Mouse (Mus musculus) forebrain, embryonic 16.5 days (tissue): Measurements from ENCODE around the gene Qrfpr. TPM values are rescaled to one million over a fixed set of nuclear protein-coding genes. Genes with fewer than 3 reads are reported as not detected.
A peak's percentile ranks its signal among the peaks of the same experiment; 100 is the strongest.

ENCODE experiments used
- ATAC-seq: fragments of 200-750 bp; cut with Nextera tagmentation; 2 replicates; pipeline ENCODE4 v1.8.0; 2017; ENCODE audit warnings: mild to moderate bottlenecking, moderate library complexity
- H3K27ac ChIP-seq: fragments of 300-500 bp; sonication (generic); 2 replicates; pipeline ENCODE4 v1.5.1; 2014; ENCODE audit warnings: low read length, control low read depth
- H3K27me3 ChIP-seq: fragments of 300-500 bp; sonication (generic); replicated peaks from 2 replicates; pipeline ENCODE4 v1.6.1; 2014; ENCODE audit warnings: low read length; ENCODE audit not compliant: control insufficient read depth, insufficient read depth
- H3K36me3 ChIP-seq: fragments of 300-500 bp; sonication (generic); 2 replicates; pipeline ENCODE4 v1.6.1; 2014; ENCODE audit not compliant: control insufficient read depth, insufficient read depth
- H3K4me1 ChIP-seq: fragments of 300-500 bp; sonication (generic); replicated peaks from 2 replicates; pipeline ENCODE4 v1.6.1; 2014; ENCODE audit warnings: low read length; ENCODE audit not compliant: control insufficient read depth, insufficient read depth
- H3K4me2 ChIP-seq: fragments of 300-500 bp; sonication (generic); 2 replicates; pipeline ENCODE4 v1.6.1; 2014; ENCODE audit warnings: mild to moderate bottlenecking, low read length, control low read depth
- H3K4me3 ChIP-seq: fragments of 300-500 bp; sonication (generic); replicated peaks from 2 replicates; pipeline ENCODE4 v1.5.1; 2014; ENCODE audit warnings: mild to moderate bottlenecking, low read length, control low read depth
- H3K9ac ChIP-seq: fragments of 300-500 bp; sonication (generic); replicated peaks from 2 replicates; pipeline ENCODE4 v1.6.1; 2014; ENCODE audit warnings: low read depth, low read length, control low read depth
- H3K9me3 ChIP-seq: fragments of 300-500 bp; sonication (generic); 2 replicates; pipeline ENCODE4 v1.6.1; 2016; ENCODE audit warnings: low read length; ENCODE audit not compliant: control insufficient read depth
- WGBS: fragments of 180-500 bp; shearing (Covaris S2); extraction: QIAGEN DNeasy Blood & Tissue Kit; methylation state at CpG from one replicate; pipeline ENCODE4 v1.1.7; 2014; 5-methylcytosine and 5-hydroxymethylcytosine counted together
- polyA plus RNA-seq: library from polyadenylated mRNA; unstranded; fragments of >200 nt; fragmentation: Nextera tagmentation; extraction: Ambion mirVana; gene quantifications from 2 replicates; pipeline ENCODE4 v1.2.1, GENCODE M21; 2015

The Qrfpr gene
- polyA plus RNA-seq, 1 experiment from 2014 or later = 2.2 TPM

DNA sequence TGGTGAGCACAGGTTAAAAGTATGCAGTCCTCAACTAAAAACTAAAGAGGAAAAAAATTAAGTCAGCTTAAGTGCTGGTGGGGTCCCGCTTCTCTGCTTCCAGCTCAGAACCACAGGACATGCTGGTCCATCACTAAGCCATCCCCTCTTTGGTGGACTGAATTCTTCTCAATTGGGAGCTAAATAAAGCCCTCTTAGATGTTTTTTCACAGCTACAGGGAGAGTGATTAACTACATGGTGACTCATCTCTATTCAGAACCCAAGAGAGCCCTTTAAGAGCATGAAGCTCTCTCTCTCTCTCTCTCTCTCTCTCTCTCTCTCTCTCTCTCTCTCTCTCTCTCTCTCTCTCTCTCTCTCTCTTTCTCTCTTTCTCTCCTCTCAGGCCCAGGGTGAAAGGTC is 50.8 kb downstream of the Qrfpr start:
- 100% methylated on average over 1 of the region's 1 CpGs for WGBS
- no peak overlapping the region for H3K4me3 ChIP-seq

DNA sequence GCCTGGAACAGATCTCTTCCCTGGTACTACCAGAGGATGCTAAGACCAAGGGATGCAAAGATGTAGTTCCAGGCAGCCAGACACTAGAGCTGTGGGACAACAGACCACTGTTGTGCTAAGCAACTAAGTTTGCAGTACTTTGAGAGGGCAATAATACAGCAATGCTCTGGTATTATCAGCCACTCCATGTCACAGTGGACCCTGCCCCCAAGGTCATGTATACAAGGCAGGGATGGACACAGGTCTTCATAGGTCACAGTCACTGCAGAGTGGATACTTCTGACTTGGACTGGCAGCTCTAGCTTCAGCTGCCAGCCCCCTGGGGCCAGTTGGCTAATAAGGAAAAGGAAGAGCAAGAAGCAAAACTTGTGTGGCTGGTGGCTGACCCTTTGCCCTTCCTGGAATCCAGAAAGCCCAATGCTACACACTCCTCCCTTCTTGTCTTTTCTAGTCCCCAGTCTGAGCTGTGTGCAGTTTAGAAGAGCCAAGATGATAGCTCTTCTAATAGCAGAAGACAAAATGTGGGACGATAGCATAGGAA is 51.4 kb downstream of the Qrfpr start:
- ATAC-seq = no peak
- H3K9me3 ChIP-seq = no peaks in the 10 kb centered on the region
- no peaks in the 10 kb centered on the region for H3K27me3 ChIP-seq
- WGBS = 91% methylated on average over 1 of the region's 1 CpGs
- no peaks in the 10 kb centered on the region for H3K4me1 ChIP-seq
- H3K27ac ChIP-seq = no peak overlapping the region
- H3K36me3 ChIP-seq = peaks cover 19% of the 10 kb centered on the region
- no peak overlapping the region for H3K4me3 ChIP-seq
- H3K9ac ChIP-seq = no peak overlapping the region
- H3K4me2 ChIP-seq = no peak overlapping the region

More for the DNA sequence above, 50.8 kb downstream of the Qrfpr start:
- H3K27me3 ChIP-seq = no peaks in the 10 kb centered on the region
- no peak overlapping the region for H3K9ac ChIP-seq
- H3K36me3 ChIP-seq = peaks cover 13% of the 10 kb centered on the region; the same call in 1 of the 2 replicates
- no peaks in the 10 kb centered on the region for H3K9me3 ChIP-seq
- ATAC-seq = no peak
- no peaks in the 10 kb centered on the region for H3K4me1 ChIP-seq
- H3K27ac ChIP-seq = no peak overlapping the region
- H3K4me2 ChIP-seq = no peak overlapping the region

DNA sequence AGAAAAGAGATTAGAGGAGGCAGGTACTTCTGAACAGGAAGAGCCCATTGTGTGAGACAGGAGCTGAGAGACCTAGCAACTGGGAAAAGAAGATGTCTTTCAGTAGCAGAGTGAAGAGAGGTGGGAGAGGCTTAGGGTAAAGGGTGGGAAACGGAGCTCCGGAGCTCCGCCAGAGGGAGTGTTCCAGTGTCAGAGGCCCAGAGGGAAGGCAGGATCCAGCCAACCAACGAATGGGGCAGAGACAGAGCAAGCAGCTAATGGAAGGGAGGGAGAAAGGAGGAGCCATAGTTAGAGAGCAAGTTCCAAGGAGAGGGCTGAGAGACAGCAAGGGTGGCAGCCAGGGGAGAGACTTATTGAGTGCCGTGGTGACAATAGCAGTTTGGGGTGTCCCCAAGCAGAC is 66.8 kb downstream of the Qrfpr start:
- no peak overlapping the region for H3K9ac ChIP-seq
- no peaks in the 10 kb centered on the region for H3K27me3 ChIP-seq
- H3K4me1 ChIP-seq = peaks cover 30% of the 10 kb centered on the region
- peaks cover 7% of the 10 kb centered on the region; the same call in 1 of the 2 replicates for H3K9me3 ChIP-seq
- H3K27ac ChIP-seq = no peak overlapping the region
- no peak for ATAC-seq
- peaks cover 11% of the 10 kb centered on the region for H3K36me3 ChIP-seq
- no peak overlapping the region for H3K4me2 ChIP-seq
- no peak overlapping the region for H3K4me3 ChIP-seq
- 21% methylated on average over 5 of the region's 5 CpGs for WGBS

- Histone ChIP-seq H3K9ac (peak within 1 kb of the TSS; percentile 97), H3K4me3 (peak within 1 kb of the TSS; percentile 95), H3K27me3 (no peaks in the 10 kb centered on the region), H3K27ac (peak within 1 kb of the TSS; percentile 92), H3K4me1 (peaks cover 30% of the 10 kb centered on the region), H3K9me3 (no peaks in the 10 kb centered on the region), H3K4me2 (peak within 1 kb of the TSS; percentile 71), H3K36me3 (no peaks in the 10 kb centered on the region)
- WGBS = 0% methylated on average over 54 of the region's 54 CpGs
- ATAC-seq = peak; percentile 100
Observed at GRCm38 (mm10) chr3:36150934-36151686, 71.0 kb downstream of the Qrfpr start, which contains the start of gene D3Ertd254e. Gene D3Ertd254e (plus strand): TSS chr3:36151017.

DNA sequence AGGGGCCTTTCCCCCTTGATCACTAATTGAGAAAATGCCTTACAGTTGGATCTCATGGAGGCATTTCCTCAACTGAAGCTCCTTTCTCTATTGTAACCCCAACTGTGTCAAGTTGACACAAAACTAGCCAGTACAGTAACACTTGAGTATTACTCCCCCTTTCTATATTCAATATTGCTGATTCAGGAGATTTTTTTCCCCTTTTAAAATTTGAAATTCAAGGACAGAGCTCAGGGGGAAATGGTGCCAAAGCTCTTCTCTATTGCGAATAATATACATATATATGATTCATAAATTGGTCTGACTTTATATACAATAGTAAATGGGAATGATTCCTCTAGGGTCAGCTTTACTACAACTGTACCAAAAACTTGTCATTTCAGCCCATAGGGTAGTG is 71.6 kb downstream of the Qrfpr start:
- no peak overlapping the region for H3K27ac ChIP-seq
- H3K36me3 ChIP-seq = no peaks in the 10 kb centered on the region
- H3K9ac ChIP-seq = no peak overlapping the region
- ATAC-seq = no peak
- peak overlapping the region; percentile 95 for H3K4me3 ChIP-seq
- peaks cover 29% of the 10 kb centered on the region for H3K4me1 ChIP-seq
- H3K9me3 ChIP-seq = no peaks in the 10 kb centered on the region
- H3K4me2 ChIP-seq = peak overlapping the region; percentile 71
- WGBS = 7% methylated on average over 1 of the region's 1 CpGs
- no peaks in the 10 kb centered on the region for H3K27me3 ChIP-seq

GRCm38 (mm10) chr3:36138996-36139395 is 83.1 kb downstream of the Qrfpr start:
- Histone ChIP-seq H3K27me3 (no peaks in the 10 kb centered on the region), H3K36me3 (no peaks in the 10 kb centered on the region), H3K9me3 (no peaks in the 10 kb centered on the region), H3K9ac (no peak overlapping the region), H3K4me2 (no peak overlapping the region), H3K4me3 (no peak overlapping the region), H3K4me1 (no peaks in the 10 kb centered on the region), H3K27ac (no peak overlapping the region)
- ATAC-seq = no peak

GRCm38 (mm10) chr3:36138171-36138660 is 83.9 kb downstream of the Qrfpr start:
- Histone ChIP-seq H3K27ac (no peak overlapping the region), H3K4me2 (no peak overlapping the region), H3K9ac (no peak overlapping the region), H3K4me1 (no peaks in the 10 kb centered on the region), H3K27me3 (no peaks in the 10 kb centered on the region), H3K36me3 (no peaks in the 10 kb centered on the region), H3K4me3 (no peak overlapping the region), H3K9me3 (no peaks in the 10 kb centered on the region)
- no peak for ATAC-seq
- 76% methylated on average over 1 of the region's 1 CpGs for WGBS

GRCm38 (mm10) chr3:36137560-36137959 is 84.6 kb downstream of the Qrfpr start:
- WGBS = 38% methylated on average over 2 of the region's 2 CpGs
- H3K9me3 ChIP-seq = no peaks in the 10 kb centered on the region
- no peaks in the 10 kb centered on the region for H3K4me1 ChIP-seq
- no peak overlapping the region for H3K4me3 ChIP-seq
- ATAC-seq = no peak
- no peaks in the 10 kb centered on the region for H3K36me3 ChIP-seq
- no peak overlapping the region for H3K4me2 ChIP-seq
- H3K27me3 ChIP-seq = no peaks in the 10 kb centered on the region
- no peak overlapping the region for H3K27ac ChIP-seq
- no peak overlapping the region for H3K9ac ChIP-seq

DNA sequence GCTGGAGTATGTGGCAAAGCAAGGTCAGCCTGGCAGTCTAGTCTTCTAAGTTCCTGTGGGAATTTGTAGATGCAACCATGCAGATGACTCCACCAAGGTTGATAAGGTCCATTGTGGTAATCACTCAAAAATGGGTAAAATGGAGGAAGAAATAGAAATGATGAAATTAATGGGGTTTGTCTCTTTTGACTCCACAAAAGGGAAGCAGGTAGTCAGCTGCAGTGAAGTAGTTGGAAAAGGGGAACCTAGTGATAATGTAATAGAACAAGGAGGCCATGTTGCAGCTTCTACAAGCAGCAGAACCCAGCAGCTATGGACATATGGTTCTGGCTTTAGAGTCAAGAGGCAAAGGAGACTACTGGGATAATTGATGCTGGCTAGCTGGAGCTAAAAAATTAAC is 86.0 kb downstream of the Qrfpr start:
- no peak overlapping the region for H3K9ac ChIP-seq
- no peak overlapping the region for H3K4me3 ChIP-seq
- ATAC-seq = no peak

More for the DNA sequence above, 86.0 kb downstream of the Qrfpr start:
- Histone ChIP-seq H3K4me2 (no peak overlapping the region), H3K27ac (no peak overlapping the region), H3K4me1 (no peaks in the 10 kb centered on the region), H3K9me3 (no peaks in the 10 kb centered on the region), H3K36me3 (no peaks in the 10 kb centered on the region), H3K27me3 (no peaks in the 10 kb centered on the region)
